In the genomic region with DNA sequence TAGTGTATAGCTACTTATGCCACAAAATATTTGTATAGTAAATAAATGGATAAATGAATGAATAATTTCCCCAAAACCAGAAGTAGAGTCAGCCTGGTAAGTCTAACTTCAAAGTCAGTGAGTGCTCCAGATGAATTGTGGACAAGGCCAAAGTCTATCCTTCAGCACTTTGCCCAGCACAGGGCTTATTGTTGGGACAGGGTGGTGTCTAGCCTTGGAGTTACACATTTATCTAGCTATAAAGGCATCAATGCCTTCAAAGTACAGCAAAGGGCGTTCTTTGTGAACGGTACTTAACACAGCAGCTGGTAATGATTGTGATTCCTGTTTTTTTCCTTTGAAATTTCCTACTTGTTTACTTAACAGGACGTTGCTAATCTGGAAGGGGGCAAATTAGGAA, we compare ENCODE assay signal across 25 mouse cellular contexts.
DNase-seq lines count a peak whose midpoint lies in the region; ATAC-seq lines count a peak whose summit lies in the region.
"Had no signal": no experiment of that assay in that cellular context is flagged by ENCODE, and none has a peak within 500 bp of the region (broad histone marks: within the 10 kb centered on the region; RNA-seq: fewer than 3 reads in every experiment).

No protein-coding gene starts in this region.

- no peak overlapping the region for H3K9ac ChIP-seq in embryonic facial prominence, embryonic 11.5 days (replicated peaks; ENCODE audit: low read length)
- H3K9ac ChIP-seq in intestine, embryonic 16.5 days (ENCODE audit: low read depth, low read length): no peak overlapping the region
- H3K9ac ChIP-seq in forebrain, embryonic 12.5 days: no peak overlapping the region
- H3K9ac ChIP-seq: forebrain, postnatal 0 days; heart, embryonic 15.5 days; limb, embryonic 13.5 days; neural tube, embryonic 12.5 days had no signal

- H3K9me3 ChIP-seq in embryonic facial prominence, embryonic 11.5 days (replicated peaks; ENCODE audit: control insufficient read depth, low read length): no peaks in the 10 kb centered on the region
- no peaks in the 10 kb centered on the region for H3K9me3 ChIP-seq in embryonic facial prominence, embryonic 10.5 days
- no peaks in the 10 kb centered on the region for H3K9me3 ChIP-seq in intestine, embryonic 16.5 days (ENCODE audit: control insufficient read depth, low read length)
- H3K9me3 ChIP-seq in forebrain, embryonic 12.5 days: no peaks in the 10 kb centered on the region
- H3K9me3 ChIP-seq: heart, embryonic 15.5 days; limb, embryonic 13.5 days; midbrain, embryonic 10.5 days; neural tube, embryonic 12.5 days had no signal

- DNase-seq in embryonic facial prominence, embryonic 11.5 days (ENCODE audit: low spot score): peak; percentile 24
- DNase-seq in embryonic facial prominence, embryonic 10.5 days (ENCODE audit: low spot score): no peak
- DNase-seq in WW6 (ENCODE audit: low read depth, low spot score): peak; percentile 3
- peak; percentile 70 for DNase-seq in large intestine, adult 2 months (ENCODE audit: low read depth, low spot score)
- DNase-seq in left cerebral cortex, adult 11 months (ENCODE audit: low spot score): no peak
- no peak for DNase-seq in Muller cell, postnatal 12 days (ENCODE audit: inconsistent ontology term)
- DNase-seq: adrenal gland, postnatal 14 days; cerebellum, adult 9-10 months; forebrain, postnatal 0 days; gastrocnemius, postnatal 10 days; heart, adult 18-20 months; layer of hippocampus, adult 9-11 months; lung, adult 18-20 months; lung, postnatal 36 days; right cerebral cortex, postnatal 14 days; thymus, postnatal 25 days had no signal

- ATAC-seq in embryonic facial prominence, embryonic 11.5 days (replicated peaks; ENCODE audit: insufficient number of reproducible peaks, low FRiP score, low TSS enrichment, low read depth): no peak
- peak; percentile 88 for ATAC-seq in intestine, embryonic 16.5 days
- ATAC-seq in forebrain, embryonic 12.5 days (ENCODE audit: low FRiP score): no peak
- ATAC-seq: activated CD4-positive, CD25-positive, alpha-beta regulatory T cell, adult 4 months; forebrain, postnatal 0 days; hindbrain, postnatal 0 days had no signal

- 17% methylated on average over 3 of the region's 3 CpGs for WGBS in embryonic facial prominence, embryonic 11.5 days
- WGBS in embryonic facial prominence, embryonic 10.5 days: 28% methylated on average over 3 of the region's 3 CpGs
- WGBS in intestine, embryonic 16.5 days: 19% methylated on average over 3 of the region's 3 CpGs
- 22% methylated on average over 3 of the region's 3 CpGs for WGBS in large intestine, adult 2 months
- WGBS in forebrain, embryonic 12.5 days: 24% methylated on average over 3 of the region's 3 CpGs

- H3K4me2 ChIP-seq in embryonic facial prominence, embryonic 11.5 days (ENCODE audit: low read depth, low read length): no peak overlapping the region
- no peak overlapping the region for H3K4me2 ChIP-seq in intestine, embryonic 16.5 days (ENCODE audit: low read depth, low read length)
- no peak overlapping the region for H3K4me2 ChIP-seq in forebrain, embryonic 12.5 days
- H3K4me2 ChIP-seq: heart, embryonic 15.5 days; limb, embryonic 13.5 days; neural tube, embryonic 12.5 days had no signal

- no peaks in the 10 kb centered on the region for H3K27me3 ChIP-seq in embryonic facial prominence, embryonic 11.5 days (ENCODE audit: control insufficient read depth, insufficient read depth, low read length)
- H3K27me3 ChIP-seq in embryonic facial prominence, embryonic 10.5 days (replicated peaks; ENCODE audit: low read depth, poor library complexity, severe bottlenecking): no peaks in the 10 kb centered on the region
- no peaks in the 10 kb centered on the region for H3K27me3 ChIP-seq in intestine, embryonic 16.5 days (replicated peaks; ENCODE audit: control insufficient read depth, insufficient read depth, low read length)
- no peaks in the 10 kb centered on the region for H3K27me3 ChIP-seq in forebrain, embryonic 12.5 days
- H3K27me3 ChIP-seq: heart, embryonic 15.5 days; limb, embryonic 13.5 days; neural tube, embryonic 12.5 days had no signal

- H3K27ac ChIP-seq in embryonic facial prominence, embryonic 11.5 days (replicated peaks; ENCODE audit: low read depth, low read length): no peak overlapping the region
- H3K27ac ChIP-seq in embryonic facial prominence, embryonic 10.5 days (replicated peaks): no peak overlapping the region
- peak overlapping the region; percentile 59 for H3K27ac ChIP-seq in intestine, embryonic 16.5 days (ENCODE audit: low read length)
- H3K27ac ChIP-seq in forebrain, embryonic 12.5 days: no peak overlapping the region
- H3K27ac ChIP-seq: heart, embryonic 15.5 days; hindbrain, postnatal 0 days; limb, embryonic 13.5 days; midbrain, embryonic 10.5 days; neural tube, embryonic 12.5 days had no signal

- no peak overlapping the region for H3K4me3 ChIP-seq in embryonic facial prominence, embryonic 11.5 days (ENCODE audit: low read depth, low read length)
- H3K4me3 ChIP-seq in embryonic facial prominence, embryonic 10.5 days: no peak overlapping the region
- no peak overlapping the region for H3K4me3 ChIP-seq in intestine, embryonic 16.5 days (ENCODE audit: low read length)
- H3K4me3 ChIP-seq in forebrain, embryonic 12.5 days (replicated peaks): no peak overlapping the region
- H3K4me3 ChIP-seq: erythroblast, embryonic 14.5 days; heart, embryonic 15.5 days; limb, embryonic 13.5 days; midbrain, embryonic 10.5 days; neural tube, embryonic 12.5 days had no signal

- no peaks in the 10 kb centered on the region for H3K36me3 ChIP-seq in embryonic facial prominence, embryonic 11.5 days (replicated peaks; ENCODE audit: control insufficient read depth, insufficient read depth, low read depth, low read length)
- H3K36me3 ChIP-seq in embryonic facial prominence, embryonic 10.5 days (replicated peaks): no peaks in the 10 kb centered on the region
- H3K36me3 ChIP-seq in intestine, embryonic 16.5 days (ENCODE audit: control insufficient read depth, insufficient read depth, low read length): no peaks in the 10 kb centered on the region
- no peaks in the 10 kb centered on the region for H3K36me3 ChIP-seq in forebrain, embryonic 12.5 days (replicated peaks)
- H3K36me3 ChIP-seq: heart, embryonic 15.5 days; limb, embryonic 13.5 days; midbrain, embryonic 10.5 days; neural tube, embryonic 12.5 days had no signal

- no peaks in the 10 kb centered on the region for H3K4me1 ChIP-seq in embryonic facial prominence, embryonic 11.5 days (ENCODE audit: control insufficient read depth, insufficient read depth, low read length)
- peaks cover 5% of the 10 kb centered on the region; the same call in 1 of the 2 replicates for H3K4me1 ChIP-seq in embryonic facial prominence, embryonic 10.5 days
- peaks cover 3% of the 10 kb centered on the region; the same call in 1 of the 2 replicates for H3K4me1 ChIP-seq in intestine, embryonic 16.5 days (ENCODE audit: control insufficient read depth, insufficient read depth, low read length)
- H3K4me1 ChIP-seq in forebrain, embryonic 12.5 days: no peaks in the 10 kb centered on the region
- H3K4me1 ChIP-seq: heart, embryonic 15.5 days; neural tube, embryonic 12.5 days had no signal

Comparison
In these comparisons a context has a peak if more than half of its experiments do, and no peak if none do; other contexts are left out.
1. DNase-seq: peak in embryonic facial prominence, embryonic 11.5 days (single experiment), WW6 (single experiment) and large intestine, adult 2 months (single experiment); none in embryonic facial prominence, embryonic 10.5 days (single experiment), left cerebral cortex, adult 11 months (single experiment) and Muller cell, postnatal 12 days (single experiment).